Mouse (Mus musculus): ENCODE results near the gene Med9. TPM values are rescaled to one million over a fixed set of nuclear protein-coding genes. Genes with fewer than 3 reads are reported as not detected.
A peak's percentile ranks its signal among the peaks of the same experiment; 100 is the strongest.
"Not testable (repeated sequence)": the region's sequence is repeated elsewhere in the genome, so short reads cannot be mapped to it uniquely, and the experiment has no call there.

The Med9 gene
- polyA plus RNA-seq, 1 experiment from 2014 or later: 39.4 TPM

DNA sequence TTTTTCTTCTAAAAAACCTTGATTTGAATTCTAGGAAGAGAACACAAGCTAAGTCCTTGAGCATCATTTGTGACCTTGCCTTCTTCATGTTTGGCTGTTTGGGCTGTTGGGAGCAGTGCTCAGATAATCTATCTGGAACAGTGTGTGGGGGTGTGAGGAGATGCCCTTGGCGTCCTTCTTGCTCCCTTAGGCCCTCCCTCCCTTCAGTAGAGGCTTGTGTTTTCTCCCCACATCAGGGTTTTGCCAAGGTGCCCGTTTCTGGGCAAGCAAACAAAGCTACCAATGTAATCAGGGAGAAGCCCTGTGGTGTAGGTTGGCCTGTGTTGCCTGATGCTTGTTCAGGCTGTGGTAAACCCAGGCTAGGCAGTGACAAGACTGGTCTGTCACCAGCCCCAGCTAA, 10.4 kb upstream of the Med9 start:
- ATAC-seq (ENCODE audit: low read depth): no peak
- no peak overlapping the region for H3K4me2 ChIP-seq (ENCODE audit: low read depth, low read length)
- no peaks in the 10 kb centered on the region for H3K27me3 ChIP-seq (ENCODE audit: control insufficient read depth, insufficient read depth, low read length)
- no peak overlapping the region for H3K4me3 ChIP-seq (ENCODE audit: low read depth, low read length)
- 50% methylated on average over 2 of the region's 2 CpGs for WGBS
- no peaks in the 10 kb centered on the region for H3K9me3 ChIP-seq (ENCODE audit: control insufficient read depth, low read length)
- no peaks in the 10 kb centered on the region; the same call in 1 of the 2 replicates for H3K4me1 ChIP-seq (ENCODE audit: control insufficient read depth, insufficient read depth, low read length)
- H3K36me3 ChIP-seq (ENCODE audit: control insufficient read depth, insufficient read depth, low read length): no peaks in the 10 kb centered on the region
- H3K9ac ChIP-seq (replicated peaks; ENCODE audit: low read depth, low read length): no peak overlapping the region
- H3K27ac ChIP-seq (ENCODE audit: low read depth, low read length): no peak overlapping the region

DNA sequence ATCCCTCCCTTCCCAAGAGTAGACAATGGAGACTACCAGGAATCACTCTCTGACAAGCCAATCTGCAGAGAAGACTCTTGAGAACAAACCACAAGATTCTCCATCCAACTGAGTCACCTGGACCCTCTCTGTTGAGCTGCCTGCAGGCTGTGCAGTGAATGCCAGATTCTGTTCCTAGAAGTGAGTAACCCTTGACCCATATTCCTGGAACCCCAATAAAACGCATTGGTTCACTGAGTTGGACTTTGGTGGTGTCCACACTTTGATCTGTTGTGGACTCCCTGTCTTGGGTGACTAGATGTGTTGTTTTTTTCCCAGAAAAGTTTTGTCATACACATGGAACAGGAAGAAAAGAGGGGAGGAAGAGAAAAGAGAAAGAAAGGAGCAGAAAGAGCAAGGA, 8.2 kb upstream of the Med9 start:
- Histone ChIP-seq H3K4me2 (ENCODE audit: low read depth, low read length) (no peak overlapping the region), H3K9ac (replicated peaks; ENCODE audit: low read depth, low read length) (no peak overlapping the region), H3K4me3 (ENCODE audit: low read depth, low read length) (no peak overlapping the region), H3K27ac (ENCODE audit: low read depth, low read length) (no peak overlapping the region), H3K27me3 (ENCODE audit: control insufficient read depth, insufficient read depth, low read length) (no peaks in the 10 kb centered on the region), H3K36me3 (ENCODE audit: control insufficient read depth, insufficient read depth, low read length) (no peaks in the 10 kb centered on the region), H3K4me1 (ENCODE audit: control insufficient read depth, insufficient read depth, low read length) (no peaks in the 10 kb centered on the region), H3K9me3 (ENCODE audit: control insufficient read depth, low read length) (no peaks in the 10 kb centered on the region)
- 86% methylated on average over 1 of the region's 1 CpGs for WGBS
- no peak for ATAC-seq (ENCODE audit: low read depth)

DNA sequence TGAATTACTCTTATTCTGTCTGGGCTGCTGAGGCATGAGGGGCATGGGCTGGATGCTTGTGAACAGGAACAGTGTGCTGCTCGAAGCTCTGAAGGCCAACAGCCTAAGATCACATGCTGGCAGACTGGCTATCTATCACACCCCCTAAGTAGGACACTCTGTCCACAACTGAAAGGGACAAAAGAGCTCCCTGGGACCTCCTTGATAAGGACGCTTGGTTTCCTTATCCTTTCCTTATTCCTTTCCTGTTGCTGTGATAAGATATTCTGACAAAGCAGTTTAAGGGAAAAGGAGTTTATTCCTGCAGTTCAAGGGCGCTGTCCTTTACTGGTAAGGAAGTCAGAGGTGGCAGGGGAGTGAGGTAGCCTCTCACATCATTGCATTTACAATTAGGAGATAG, 7.4 kb upstream of the Med9 start:
- Histone ChIP-seq H3K4me2 (ENCODE audit: low read depth, low read length) (no peak overlapping the region), H3K27ac (ENCODE audit: low read depth, low read length) (no peak overlapping the region), H3K4me1 (ENCODE audit: control insufficient read depth, insufficient read depth, low read length) (no peaks in the 10 kb centered on the region), H3K4me3 (ENCODE audit: low read depth, low read length) (no peak overlapping the region), H3K9me3 (ENCODE audit: control insufficient read depth, low read length) (no peaks in the 10 kb centered on the region), H3K36me3 (ENCODE audit: control insufficient read depth, insufficient read depth, low read length) (no peaks in the 10 kb centered on the region), H3K9ac (replicated peaks; ENCODE audit: low read depth, low read length) (no peak overlapping the region), H3K27me3 (ENCODE audit: control insufficient read depth, insufficient read depth, low read length) (no peaks in the 10 kb centered on the region)
- WGBS: 73% methylated on average over 3 of the region's 3 CpGs
- no peak for ATAC-seq (ENCODE audit: low read depth)

DNA sequence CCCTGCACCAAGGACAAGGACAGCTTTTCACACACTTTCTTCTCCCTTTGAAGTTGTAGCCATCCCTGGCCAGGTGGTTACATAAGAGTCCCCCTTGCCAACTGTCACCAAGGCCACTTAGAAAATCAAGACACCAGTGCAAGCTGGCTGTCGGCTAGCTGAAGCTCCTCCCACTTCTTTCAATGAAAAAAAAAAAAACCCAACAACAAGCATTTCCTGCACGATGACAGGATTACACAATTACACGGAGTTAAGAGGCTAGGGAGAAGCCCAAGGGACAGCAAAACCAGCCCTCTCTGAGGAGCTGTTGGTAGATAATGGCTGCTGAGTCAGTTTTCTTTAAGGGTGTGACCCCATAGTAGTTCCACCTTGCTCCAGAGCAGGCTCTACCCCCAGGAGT, 6.6 kb upstream of the Med9 start:
- H3K4me1 ChIP-seq (ENCODE audit: control insufficient read depth, insufficient read depth, low read length): no peaks in the 10 kb centered on the region
- H3K27me3 ChIP-seq (ENCODE audit: control insufficient read depth, insufficient read depth, low read length): no peaks in the 10 kb centered on the region
- ATAC-seq (ENCODE audit: low read depth): no peak
- WGBS: 39% methylated on average over 3 of the region's 3 CpGs
- H3K27ac ChIP-seq (ENCODE audit: low read depth, low read length): no peak overlapping the region
- H3K9ac ChIP-seq (replicated peaks; ENCODE audit: low read depth, low read length): no peak overlapping the region
- H3K4me2 ChIP-seq (ENCODE audit: low read depth, low read length): no peak overlapping the region
- H3K4me3 ChIP-seq (ENCODE audit: low read depth, low read length): no peak overlapping the region
- no peaks in the 10 kb centered on the region for H3K36me3 ChIP-seq (ENCODE audit: control insufficient read depth, insufficient read depth, low read length)
- no peaks in the 10 kb centered on the region for H3K9me3 ChIP-seq (ENCODE audit: control insufficient read depth, low read length)

DNA sequence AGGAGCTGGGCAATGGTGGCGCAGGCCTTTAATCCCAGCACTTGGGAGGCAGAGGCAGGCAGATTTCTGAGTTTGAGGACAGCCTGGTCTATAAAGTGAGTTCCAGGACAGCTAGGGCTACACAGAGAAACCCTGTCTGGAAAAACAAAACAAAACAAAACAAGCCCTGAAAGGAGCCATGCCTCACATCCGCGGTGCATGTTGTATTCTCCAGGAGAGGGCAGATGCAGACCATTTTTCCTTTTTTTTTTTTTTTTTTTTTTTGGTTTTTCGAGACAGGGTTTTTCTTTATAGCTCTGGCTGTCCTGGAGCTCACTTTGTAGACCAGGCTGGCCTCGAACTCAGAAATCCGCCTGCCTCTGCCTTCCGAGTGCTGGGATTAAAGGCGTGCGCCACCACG, 3.2 kb upstream of the Med9 start:
- not testable (repeated sequence) for ATAC-seq (ENCODE audit: low read depth); H3K4me2 ChIP-seq (ENCODE audit: low read depth, low read length); H3K9me3 ChIP-seq (ENCODE audit: control insufficient read depth, low read length); H3K27ac ChIP-seq (ENCODE audit: low read depth, low read length); H3K9ac ChIP-seq (replicated peaks; ENCODE audit: low read depth, low read length); H3K4me3 ChIP-seq (ENCODE audit: low read depth, low read length); H3K27me3 ChIP-seq (ENCODE audit: control insufficient read depth, insufficient read depth, low read length); H3K36me3 ChIP-seq (ENCODE audit: control insufficient read depth, insufficient read depth, low read length); H3K4me1 ChIP-seq (ENCODE audit: control insufficient read depth, insufficient read depth, low read length)
- 88% methylated on average over 10 of the region's 10 CpGs for WGBS

DNA sequence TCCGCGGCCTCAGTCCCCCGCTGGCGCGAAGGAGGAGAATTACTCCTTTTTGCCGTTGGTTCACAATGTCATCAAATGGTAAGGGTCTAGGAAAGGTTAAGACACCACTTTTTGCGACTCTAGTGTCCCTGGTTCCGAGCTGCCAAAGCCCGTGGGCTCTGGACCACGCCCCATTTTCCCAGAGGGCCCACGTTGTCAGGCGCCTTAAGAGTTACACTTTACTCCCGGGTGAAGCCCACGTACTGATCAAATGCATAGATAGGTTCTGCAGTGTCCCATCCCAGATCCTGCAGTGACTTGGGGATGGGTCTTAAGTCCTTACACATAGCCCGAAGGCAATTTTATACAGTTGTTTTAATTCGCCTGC, 378 bp downstream of the Med9 start:
- peak; percentile 49 for ATAC-seq (ENCODE audit: low read depth)
- Histone ChIP-seq H3K4me3 (ENCODE audit: low read depth, low read length) (peak overlapping the region; percentile 98), H3K4me2 (ENCODE audit: low read depth, low read length) (peak overlapping the region; percentile 84), H3K27ac (ENCODE audit: low read depth, low read length) (peak overlapping the region; percentile 83), H3K4me1 (ENCODE audit: control insufficient read depth, insufficient read depth, low read length) (peaks cover 10% of the 10 kb centered on the region), H3K27me3 (ENCODE audit: control insufficient read depth, insufficient read depth, low read length) (no peaks in the 10 kb centered on the region), H3K9ac (replicated peaks; ENCODE audit: low read depth, low read length) (peak overlapping the region; percentile 95), H3K36me3 (ENCODE audit: control insufficient read depth, insufficient read depth, low read length) (no peaks in the 10 kb centered on the region), H3K9me3 (ENCODE audit: control insufficient read depth, low read length) (no peaks in the 10 kb centered on the region)
- 5% methylated on average over 16 of the region's 16 CpGs for WGBS

DNA sequence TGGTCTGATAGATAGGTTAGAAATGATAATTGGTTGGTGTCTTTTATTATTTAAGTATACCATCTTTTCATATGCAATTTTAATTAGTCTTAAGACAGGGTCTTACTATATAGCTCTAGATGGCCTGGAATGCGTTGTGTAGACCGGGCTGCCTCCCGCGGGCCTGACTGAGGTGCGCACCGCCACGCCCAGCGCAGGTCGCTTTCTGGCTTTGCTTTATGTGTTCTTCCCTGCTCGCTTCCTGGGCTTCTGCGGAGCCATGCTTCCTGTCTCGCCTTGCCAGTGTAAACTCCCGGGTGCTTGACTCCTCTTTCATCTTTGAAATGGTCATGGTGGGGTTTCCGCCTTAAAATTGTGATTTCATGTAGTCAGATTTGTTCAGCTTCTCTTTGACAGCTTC, 4.9 kb downstream of the Med9 start:
- H3K36me3 ChIP-seq (ENCODE audit: control insufficient read depth, insufficient read depth, low read length): peaks cover 4% of the 10 kb centered on the region; the same call in 1 of the 2 replicates
- ATAC-seq (ENCODE audit: low read depth): no peak

DNA sequence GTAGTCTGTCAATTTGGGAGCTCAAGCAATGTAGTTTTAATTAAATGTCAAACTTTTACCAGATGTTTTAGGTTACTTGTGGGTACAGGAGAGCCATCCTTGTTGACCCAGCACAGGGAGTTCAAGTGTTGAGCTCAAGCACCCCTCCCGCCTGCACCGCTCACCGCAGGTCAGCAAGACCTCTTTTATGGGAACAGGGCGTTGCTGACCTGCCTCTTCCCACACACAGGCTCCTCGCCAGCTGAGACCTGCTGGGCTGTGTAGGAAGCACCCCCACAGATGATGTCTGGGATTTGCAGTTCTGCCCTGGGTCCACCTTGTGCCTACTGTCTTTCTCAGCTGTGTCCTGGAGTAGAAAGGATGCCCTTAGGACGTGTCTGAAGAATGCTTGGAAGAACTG, 8.7 kb downstream of the Med9 start:
- Histone ChIP-seq H3K4me3 (ENCODE audit: low read depth, low read length) (no peak overlapping the region), H3K36me3 (ENCODE audit: control insufficient read depth, insufficient read depth, low read length) (peaks cover 8% of the 10 kb centered on the region; the same call in 1 of the 2 replicates), H3K9ac (replicated peaks; ENCODE audit: low read depth, low read length) (no peak overlapping the region), H3K4me2 (ENCODE audit: low read depth, low read length) (no peak overlapping the region), H3K27me3 (ENCODE audit: control insufficient read depth, insufficient read depth, low read length) (no peaks in the 10 kb centered on the region), H3K9me3 (ENCODE audit: control insufficient read depth, low read length) (no peaks in the 10 kb centered on the region), H3K27ac (ENCODE audit: low read depth, low read length) (no peak overlapping the region), H3K4me1 (ENCODE audit: control insufficient read depth, insufficient read depth, low read length) (no peaks in the 10 kb centered on the region)
- 87% methylated on average over 6 of the region's 6 CpGs for WGBS
- no peak for ATAC-seq (ENCODE audit: low read depth)

More for the DNA sequence above, 4.9 kb downstream of the Med9 start:
- no peak overlapping the region for H3K4me3 ChIP-seq (ENCODE audit: low read depth, low read length)
- 91% methylated on average over 14 of the region's 14 CpGs for WGBS
- no peaks in the 10 kb centered on the region for H3K9me3 ChIP-seq (ENCODE audit: control insufficient read depth, low read length)
- H3K27ac ChIP-seq (ENCODE audit: low read depth, low read length): no peak overlapping the region
- no peaks in the 10 kb centered on the region for H3K27me3 ChIP-seq (ENCODE audit: control insufficient read depth, insufficient read depth, low read length)
- H3K4me1 ChIP-seq (ENCODE audit: control insufficient read depth, insufficient read depth, low read length): peaks cover 6% of the 10 kb centered on the region; the same call in 1 of the 2 replicates
- H3K9ac ChIP-seq (replicated peaks; ENCODE audit: low read depth, low read length): no peak overlapping the region
- H3K4me2 ChIP-seq (ENCODE audit: low read depth, low read length): no peak overlapping the region

DNA sequence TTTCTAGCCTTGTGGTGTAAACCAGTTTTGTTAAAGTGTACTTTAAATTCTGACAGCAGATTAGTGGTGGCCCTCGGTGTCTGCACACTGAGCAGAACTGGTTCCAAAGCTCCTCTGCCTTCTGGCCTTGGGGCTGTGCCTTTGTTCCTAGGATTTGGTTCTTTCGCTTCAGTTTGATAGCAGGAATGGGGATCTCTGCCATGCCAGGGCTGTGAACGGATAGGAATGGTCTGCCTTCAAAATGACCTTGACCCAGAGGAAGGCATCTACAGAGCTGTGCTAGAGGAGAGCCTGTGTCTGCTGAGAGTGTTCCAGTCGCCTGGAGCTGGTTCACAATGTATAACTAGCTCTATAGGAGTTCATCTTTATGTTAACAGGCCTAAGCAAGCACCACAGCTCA, 11.4 kb downstream of the Med9 start:
- Histone ChIP-seq H3K4me3 (ENCODE audit: low read depth, low read length) (no peak overlapping the region), H3K4me1 (ENCODE audit: control insufficient read depth, insufficient read depth, low read length) (peaks cover 7% of the 10 kb centered on the region; the same call in 1 of the 2 replicates), H3K9ac (replicated peaks; ENCODE audit: low read depth, low read length) (no peak overlapping the region), H3K36me3 (ENCODE audit: control insufficient read depth, insufficient read depth, low read length) (peaks cover 8% of the 10 kb centered on the region; the same call in 1 of the 2 replicates), H3K27me3 (ENCODE audit: control insufficient read depth, insufficient read depth, low read length) (0 out of 2 replicates have a peak, but pooled peaks cover 5% of the 10 kb centered on the region), H3K9me3 (ENCODE audit: control insufficient read depth, low read length) (no peaks in the 10 kb centered on the region), H3K4me2 (ENCODE audit: low read depth, low read length) (no peak overlapping the region), H3K27ac (ENCODE audit: low read depth, low read length) (no peak overlapping the region)
- 85% methylated on average over 4 of the region's 4 CpGs for WGBS
- ATAC-seq (ENCODE audit: low read depth): no peak

Measured in neural tube, embryonic 14.5 days (tissue).